Mouse (Mus musculus) G1E (cell line): ENCODE results near the gene Mertk. TPM values are rescaled to one million over a fixed set of nuclear protein-coding genes. Genes with fewer than 3 reads are reported as not detected.

ENCODE experiments used
- ATAC-seq: 2 replicates; pipeline ENCODE4 v1.8.0; 2016; ENCODE audit warnings: mild to moderate bottlenecking; ENCODE audit not compliant: insufficient number of reproducible peaks, poor library complexity, low FRiP score, severe bottlenecking; ENCODE audit errors: extremely low read depth
- DNase-seq: peaks from one replicate; pipeline ENCODE4 v3.0.0; 2012; ENCODE audit warnings: low spot score
- H3K27me3 ChIP-seq: 2 replicates; pipeline ENCODE4 v1.6.1; 2012; ENCODE audit warnings: mild to moderate bottlenecking, low read length, inconsistent platforms; ENCODE audit not compliant: insufficient read depth
- H3K36me3 ChIP-seq: replicated peaks from 2 replicates; pipeline ENCODE3; 2012; ENCODE audit warnings: mild to moderate bottlenecking, inconsistent platforms
- H3K4me1 ChIP-seq: 2 replicates; pipeline ENCODE4 v1.6.1; 2012; ENCODE audit warnings: low read depth, low read length, inconsistent platforms, mixed read lengths; ENCODE audit not compliant: insufficient read depth
- H3K4me3 ChIP-seq: 2 replicates; pipeline ENCODE4 v1.5.1; 2012; ENCODE audit warnings: low read depth, mild to moderate bottlenecking, inconsistent platforms, low read length, moderate library complexity, mixed read lengths
- H3K9me3 ChIP-seq: replicated peaks from 2 replicates; pipeline ENCODE4 v1.6.1; 2012; ENCODE audit warnings: inconsistent platforms
- CTCF ChIP-seq: IDR thresholded peaks from 2 replicates; pipeline ENCODE4 v1.5.1; 2012; ENCODE audit warnings: low read depth, low read length, inconsistent platforms, mixed read lengths
- GATA1 ChIP-seq: IDR thresholded peaks from 2 replicates; pipeline ENCODE4 v1.6.1; 2012; ENCODE audit warnings: borderline replicate concordance, low read length, inconsistent platforms, mixed read lengths
- GATA2 ChIP-seq: IDR thresholded peaks from 2 replicates; pipeline ENCODE4 v1.6.1; 2012; ENCODE audit warnings: low read depth, low read length, inconsistent platforms, borderline replicate concordance
- POLR2AphosphoS5 ChIP-seq: IDR thresholded peaks from 2 replicates; pipeline ENCODE4 v1.6.1; 2012; ENCODE audit warnings: low read depth, low read length, inconsistent platforms; ENCODE audit not compliant: insufficient replicate concordance
- TAL1 ChIP-seq: conservative IDR thresholded peaks from 2 replicates; pipeline ENCODE4 v1.6.1; 2012; ENCODE audit warnings: low read depth, low read length, inconsistent platforms, mixed read lengths
- polyA plus RNA-seq: library from polyadenylated mRNA; stranded (reverse); fragments of >175 nt; gene quantifications from 2 replicates; pipeline ENCODE4 v1.2.3, GENCODE M21; 2012
- total RNA-seq, 2 experiments: library from RNA; stranded (forward) in 1 of 2; stranded (reverse) in 1 of 2; fragments of 200-1000 nt in 1 of 2; fragments of >200 nt in 1 of 2; fragmentation: Nextera tagmentation in 1 of 2; gene quantifications; 2 replicates each; pipeline ENCODE4 v1.2.3; 2014 to 2017

Mertk gene
- total and polyA plus RNA-seq, 3 experiments: 0.05 TPM; not detected in 2

DNA sequence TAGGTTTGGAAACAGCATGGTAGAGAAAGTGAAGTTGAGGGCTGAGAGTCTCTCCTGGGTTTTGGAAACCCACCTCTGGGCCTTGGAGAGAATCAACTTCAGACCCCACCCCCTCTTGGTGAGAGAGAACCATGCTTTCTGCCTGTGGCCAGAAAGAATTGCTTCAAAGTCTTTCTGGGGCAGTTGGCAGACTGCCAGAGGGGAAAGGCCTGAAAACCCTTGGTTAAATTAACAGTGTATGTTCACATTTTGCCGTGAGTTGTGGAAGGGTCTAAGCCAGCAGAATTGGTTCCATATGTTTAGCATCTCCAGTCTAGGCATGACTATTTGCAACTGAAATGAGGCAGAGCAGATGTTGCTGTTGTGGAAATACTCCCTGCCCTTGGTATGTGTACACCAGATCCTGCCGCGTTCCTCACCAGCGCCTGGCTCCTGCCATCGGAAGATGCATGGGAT is 14.8 kb downstream of the Mertk start:
- Histone ChIP-seq H3K36me3 (no peaks in the 10 kb centered on the region), H3K4me3 (no peak overlapping the region), H3K27me3 (peaks cover 26% of the 10 kb centered on the region), H3K4me1 (no peaks in the 10 kb centered on the region), H3K9me3 (no peaks in the 10 kb centered on the region)
- ATAC-seq (no peak), DNase-seq (no peak)
- TF ChIP-seq CTCF: no peak
- no peak for TF ChIP-seq TAL1
- TF ChIP-seq GATA1: no peak

DNA sequence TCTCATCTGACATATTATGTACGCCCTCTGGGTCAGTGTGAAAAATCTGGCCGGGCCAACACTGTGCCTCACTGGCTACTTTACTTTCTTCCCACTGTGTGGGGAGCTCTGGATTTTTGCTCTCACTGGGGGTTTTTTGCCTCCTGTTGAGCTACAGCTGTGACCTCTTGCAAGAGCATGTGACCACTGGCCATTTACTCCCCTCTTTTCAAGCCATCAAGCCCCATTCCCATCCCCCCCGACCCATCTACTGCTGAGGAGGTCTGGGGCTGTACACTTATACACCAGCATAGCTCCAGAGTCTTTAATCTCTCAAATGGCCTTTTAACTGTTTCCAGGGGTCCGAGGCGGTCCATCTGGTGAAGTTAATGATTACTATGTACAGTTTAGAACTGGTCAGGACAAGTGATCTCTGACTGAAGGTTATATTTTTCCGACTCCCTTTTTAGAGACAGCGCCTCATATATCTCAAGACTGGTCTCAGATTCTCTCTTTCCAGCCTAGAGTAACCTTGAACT is 16.0 kb downstream of the Mertk start:
- H3K9me3 ChIP-seq: no peaks in the 10 kb centered on the region
- ATAC-seq: no peak
- H3K36me3 ChIP-seq: no peaks in the 10 kb centered on the region
- H3K4me3 ChIP-seq: no peak overlapping the region
- DNase-seq: no peak
- peaks cover 21% of the 10 kb centered on the region for H3K27me3 ChIP-seq
- no peaks in the 10 kb centered on the region for H3K4me1 ChIP-seq
- TF ChIP-seq POLR2AphosphoS5: no peak

DNA sequence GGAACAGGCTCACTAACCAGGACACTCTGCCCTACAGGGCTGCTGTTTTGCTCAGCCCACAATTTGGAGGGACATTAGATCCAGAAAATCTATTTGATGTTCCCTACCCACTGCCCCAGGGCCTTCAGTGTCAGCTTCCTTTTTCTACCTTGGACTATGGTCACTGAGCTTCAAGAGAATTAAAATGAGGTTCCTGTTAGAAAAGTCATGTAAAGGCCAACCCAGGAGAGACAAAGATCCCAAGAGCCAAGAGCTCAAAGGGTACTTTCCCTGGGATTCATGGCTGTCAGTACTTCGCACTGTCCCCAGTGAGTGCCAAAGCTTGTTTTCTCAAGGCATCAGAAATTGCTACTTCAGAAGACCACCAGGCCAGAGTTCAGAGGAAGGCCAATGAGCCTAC is 17.2 kb downstream of the Mertk start:
- DNase-seq (no peak), ATAC-seq (no peak)
- peaks cover 19% of the 10 kb centered on the region for H3K27me3 ChIP-seq
- no peak for TF ChIP-seq POLR2AphosphoS5
- TF ChIP-seq TAL1: no peak
- TF ChIP-seq GATA1: no peak
- no peak for TF ChIP-seq GATA2
- TF ChIP-seq CTCF: no peak
- H3K36me3 ChIP-seq: no peaks in the 10 kb centered on the region
- H3K4me1 ChIP-seq: no peaks in the 10 kb centered on the region
- H3K9me3 ChIP-seq: no peaks in the 10 kb centered on the region
- no peak overlapping the region for H3K4me3 ChIP-seq

DNA sequence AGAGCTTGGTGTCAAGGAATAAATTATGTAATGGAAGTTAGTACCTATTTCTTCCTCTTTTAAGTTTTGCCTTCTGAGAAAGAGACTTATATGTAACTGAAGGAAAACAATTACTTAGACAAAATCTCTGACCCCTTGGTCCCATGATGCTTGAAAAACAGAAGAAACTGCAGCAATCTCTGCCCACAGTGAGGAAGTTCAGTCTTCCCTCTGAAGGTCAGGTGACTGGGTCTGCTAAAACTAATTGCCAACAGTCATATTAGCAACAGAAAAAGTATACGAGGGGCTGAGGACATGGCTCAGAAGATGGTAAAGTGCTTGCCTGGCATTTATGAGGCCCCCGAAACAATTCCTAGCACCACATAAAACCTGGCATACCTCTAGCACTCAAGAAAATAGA is 20.6 kb downstream of the Mertk start:
- DNase-seq (no peak), ATAC-seq (no peak)
- H3K9me3 ChIP-seq: no peaks in the 10 kb centered on the region
- H3K27me3 ChIP-seq: peaks cover 14% of the 10 kb centered on the region
- no peak overlapping the region for H3K4me3 ChIP-seq
- no peak for TF ChIP-seq CTCF
- TF ChIP-seq TAL1: no peak
- TF ChIP-seq GATA2: no peak
- TF ChIP-seq POLR2AphosphoS5: no peak
- TF ChIP-seq GATA1: no peak
- H3K4me1 ChIP-seq: no peaks in the 10 kb centered on the region
- H3K36me3 ChIP-seq: no peaks in the 10 kb centered on the region

DNA sequence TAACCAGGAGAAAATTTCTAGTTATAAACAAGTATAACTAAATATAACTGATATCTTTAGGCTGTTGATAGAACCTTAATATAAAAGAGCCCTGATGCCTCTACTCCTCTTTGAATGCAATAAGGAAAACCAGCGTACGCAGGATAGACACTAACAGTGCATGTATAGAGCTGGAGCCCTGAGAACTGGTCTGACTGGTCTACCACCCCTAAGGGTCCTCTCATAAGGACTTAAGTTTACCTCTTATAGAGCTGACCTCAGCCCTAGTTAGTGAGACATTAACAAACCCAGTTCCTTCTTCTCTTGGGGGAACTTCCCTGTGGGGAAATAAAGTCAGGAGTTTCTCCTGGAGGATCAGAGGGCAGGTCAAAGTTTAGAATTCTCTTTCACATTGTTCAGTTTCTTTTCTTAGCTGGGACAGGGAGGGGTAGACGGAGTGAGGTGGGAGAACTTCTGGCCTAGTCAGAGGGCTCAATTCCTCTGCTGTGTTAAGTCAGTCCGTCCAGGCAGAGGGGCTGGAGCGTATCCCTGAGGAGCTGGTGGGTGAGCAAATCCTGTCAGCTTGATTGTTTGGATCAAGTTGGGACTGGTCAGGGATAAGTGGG is 23.5 kb downstream of the Mertk start:
- no peak for TF ChIP-seq GATA2
- no peak for TF ChIP-seq TAL1
- TF ChIP-seq POLR2AphosphoS5: no peak
- no peak for TF ChIP-seq CTCF
- TF ChIP-seq GATA1: no peak
- H3K4me1 ChIP-seq: no peaks in the 10 kb centered on the region
- H3K36me3 ChIP-seq: no peaks in the 10 kb centered on the region
- no peaks in the 10 kb centered on the region for H3K9me3 ChIP-seq
- no peak overlapping the region for H3K4me3 ChIP-seq
- ATAC-seq (no peak), DNase-seq (no peak)
- peaks cover 3% of the 10 kb centered on the region for H3K27me3 ChIP-seq

DNA sequence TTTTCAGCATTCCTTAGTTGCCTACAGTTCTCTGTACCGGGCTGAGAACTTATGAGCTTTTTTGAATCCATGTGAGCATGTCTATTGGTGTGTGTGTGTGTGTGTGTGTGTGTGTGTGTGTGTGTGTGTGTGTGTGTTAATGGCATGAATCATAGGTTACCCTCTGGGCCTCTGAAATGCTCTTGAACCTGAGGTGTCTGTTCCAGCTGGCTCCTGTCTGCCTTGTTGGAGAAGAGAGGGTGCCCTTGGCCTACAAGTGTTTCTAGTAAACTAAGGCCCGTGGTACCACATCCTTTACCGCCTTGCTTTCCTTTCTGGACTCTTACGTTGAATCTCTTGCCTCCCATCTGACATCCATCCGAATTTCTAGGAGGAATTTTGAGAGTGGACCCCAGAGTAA is 27.3 kb downstream of the Mertk start:
- no peaks in the 10 kb centered on the region for H3K36me3 ChIP-seq
- DNase-seq: no peak
- peaks cover 5% of the 10 kb centered on the region; the same call in 1 of the 2 replicates for H3K27me3 ChIP-seq
- ATAC-seq: no peak
- TF ChIP-seq GATA1 (no peak), GATA2 (no peak), POLR2AphosphoS5 (no peak)
- no peaks in the 10 kb centered on the region for H3K9me3 ChIP-seq
- H3K4me3 ChIP-seq: no peak overlapping the region
- no peaks in the 10 kb centered on the region for H3K4me1 ChIP-seq

DNA sequence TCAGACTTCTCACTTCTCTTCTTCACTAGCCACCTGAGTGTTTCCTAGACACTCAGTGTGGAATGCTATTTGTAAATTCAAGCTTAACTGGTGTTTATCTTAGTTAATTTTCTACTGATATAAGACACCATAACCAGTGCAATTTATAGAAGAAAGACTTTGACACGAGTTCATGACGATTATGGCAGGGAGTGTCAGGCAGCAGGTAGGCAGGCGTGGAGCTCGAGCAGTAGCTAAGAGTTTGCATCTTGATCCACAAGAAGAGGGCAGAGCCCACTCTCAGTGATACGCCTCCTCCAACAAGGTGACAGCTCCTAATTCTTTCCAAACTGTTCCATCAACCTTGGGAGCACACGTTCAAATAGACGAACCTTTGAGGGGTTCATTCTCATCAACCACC is 27.9 kb downstream of the Mertk start:
- Histone ChIP-seq H3K27me3 (peaks cover 5% of the 10 kb centered on the region; the same call in 1 of the 2 replicates), H3K4me1 (no peaks in the 10 kb centered on the region), H3K36me3 (no peaks in the 10 kb centered on the region), H3K9me3 (no peaks in the 10 kb centered on the region), H3K4me3 (no peak overlapping the region)
- DNase-seq: no peak
- no peak for TF ChIP-seq POLR2AphosphoS5
- TF ChIP-seq CTCF: no peak
- TF ChIP-seq GATA1: no peak
- no peak for TF ChIP-seq TAL1
- no peak for TF ChIP-seq GATA2
- ATAC-seq: no peak
